Mouse (Mus musculus) CD4-positive, CD25-positive, alpha-beta regulatory T cell, adult 2 months (primary cell): Measurements from ENCODE around the gene Nlrc4.
A peak's percentile ranks its signal among the peaks of the same experiment; 100 is the strongest.

ENCODE experiments used
- DNase-seq: peaks from one replicate; pipeline ENCODE4 v3.0.0-alpha.2; 2012; ENCODE audit warnings: low read depth, low spot score

Nlrc4 gene

DNA sequence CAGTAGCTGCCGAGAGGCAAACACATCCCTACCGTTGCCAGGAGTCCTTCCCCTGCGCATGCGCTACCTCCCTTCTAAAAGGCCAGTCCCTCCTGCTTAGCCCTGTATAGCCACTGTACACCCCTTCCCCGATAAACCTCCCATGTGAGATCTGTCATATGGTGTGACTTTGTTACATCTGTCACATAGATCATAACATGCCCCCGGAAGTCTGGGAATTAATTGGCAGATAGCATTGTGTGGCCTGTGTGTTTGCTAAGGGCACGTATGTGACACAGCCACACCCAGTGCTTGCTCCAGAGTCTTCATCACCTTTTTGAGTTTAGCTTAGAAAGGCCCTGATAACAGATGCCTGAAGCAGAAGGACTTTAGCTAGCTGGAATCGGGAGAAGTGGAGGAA lies 28.9 kb downstream of the Nlrc4 start:
- DNase-seq = no peak

GRCm38 (mm10) chr17:74424401-74425005 lies 34.4 kb downstream of the Nlrc4 start:
- no peak for DNase-seq

DNA sequence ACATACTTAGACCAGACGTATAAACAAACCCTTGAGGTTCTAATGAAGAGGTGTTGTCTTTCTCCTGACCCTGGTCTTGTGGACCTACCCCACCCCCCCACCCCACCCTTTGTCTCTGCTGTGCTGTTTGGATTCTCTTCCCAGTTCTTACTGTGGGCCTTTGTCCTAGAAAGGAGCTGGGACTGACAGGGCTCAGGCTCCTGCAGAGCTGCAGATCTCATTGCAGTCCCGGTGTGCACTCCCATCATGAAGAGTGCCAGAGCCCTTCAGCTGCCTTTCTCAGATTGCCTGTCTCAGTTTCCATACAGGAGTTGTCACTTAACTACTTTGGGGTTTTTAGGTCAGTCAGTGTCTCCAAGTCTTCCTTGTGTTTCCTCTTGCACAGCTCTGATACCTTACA lies 38.3 kb downstream of the Nlrc4 start:
- DNase-seq = no peak

DNA sequence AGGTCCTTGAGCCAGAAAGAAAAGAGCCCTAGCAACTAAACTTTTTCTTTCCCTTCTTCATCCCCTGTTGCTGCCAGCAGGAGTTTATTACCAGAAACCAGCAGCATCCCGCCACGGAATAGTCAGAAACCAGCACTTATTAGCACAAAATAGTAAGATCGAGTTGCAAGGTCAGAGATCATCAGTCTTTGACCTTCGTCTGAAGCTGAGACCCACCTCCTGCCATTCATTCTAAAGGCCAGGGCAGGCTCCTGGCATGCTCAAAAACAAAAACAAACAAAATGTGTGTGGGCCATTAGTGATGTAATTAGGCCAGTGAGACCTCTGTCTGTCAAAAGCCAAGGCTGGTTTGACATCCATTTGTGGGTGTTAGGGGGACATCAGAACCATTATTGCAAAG lies 40.8 kb downstream of the Nlrc4 start:
- DNase-seq = no peak

DNA sequence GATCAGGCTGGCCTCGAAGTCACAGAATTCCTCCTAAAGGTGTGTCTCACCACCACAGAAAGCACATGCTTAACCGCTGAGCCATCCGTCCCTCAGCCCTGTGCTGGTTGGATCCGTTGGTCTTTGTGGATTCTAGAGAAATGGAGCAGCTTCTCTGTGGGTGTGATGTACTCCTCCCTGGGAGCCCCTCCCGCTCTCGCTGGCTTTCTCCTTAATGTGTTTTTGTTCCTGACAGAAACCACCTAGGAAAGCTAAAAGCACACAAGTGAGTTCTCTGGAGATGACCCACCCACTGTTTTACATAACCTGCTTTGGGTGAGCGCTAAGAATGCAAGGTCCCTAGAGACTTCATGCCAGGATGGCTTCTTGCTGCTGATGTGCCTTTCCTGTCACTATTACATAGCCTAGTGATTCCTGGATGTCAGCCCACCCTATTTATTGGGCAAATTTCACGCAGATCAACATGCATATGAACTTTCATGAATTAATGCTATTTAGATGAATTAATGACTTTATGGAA lies 42.0 kb downstream of the Nlrc4 start:
- DNase-seq = no peak

DNA sequence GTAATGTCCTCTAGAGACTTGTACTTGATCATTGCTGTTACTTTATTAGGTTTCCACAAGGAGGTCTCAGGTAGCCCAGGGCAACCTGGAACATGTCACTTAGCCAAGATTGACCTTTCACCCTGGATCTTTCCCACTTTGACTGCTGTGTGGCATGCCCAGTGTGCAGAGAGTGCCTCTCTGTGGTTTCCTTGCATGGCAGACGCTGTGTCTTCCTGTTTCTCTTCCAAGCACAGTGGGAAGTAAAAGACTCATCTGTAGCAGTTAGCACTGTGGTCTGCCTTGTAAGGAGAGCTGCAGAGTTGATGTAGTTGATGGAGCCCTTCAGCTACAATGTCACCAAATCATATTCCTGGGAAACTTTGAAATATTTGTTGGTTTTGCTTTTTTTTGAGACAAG lies 44.3 kb downstream of the Nlrc4 start:
- DNase-seq = no peak

DNA sequence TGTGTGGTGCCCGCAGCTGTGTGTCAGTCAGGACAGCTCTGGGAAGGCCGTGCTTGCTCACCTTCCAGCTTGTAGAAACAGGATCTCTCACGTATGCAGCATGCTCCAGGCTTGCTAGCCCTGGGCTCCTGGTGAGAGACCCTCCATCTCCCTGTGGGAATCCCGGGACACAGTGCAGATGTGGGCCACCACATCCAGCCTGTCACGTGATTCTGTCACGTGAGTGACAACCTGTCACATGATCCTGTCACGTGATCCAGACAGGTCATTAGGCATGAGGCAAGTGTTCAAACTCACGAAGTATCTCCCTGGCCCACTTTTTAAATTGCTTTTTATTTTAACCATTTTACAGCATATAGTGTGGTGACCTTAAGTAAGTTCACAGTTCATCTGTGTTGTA lies 45.6 kb downstream of the Nlrc4 start:
- DNase-seq = no peak

- DNase-seq = peak; percentile 45
These were observed 49.2 kb downstream of the Nlrc4 start for GRCm38 (mm10) chr17:74409722-74410121.

- no peak for DNase-seq
These were observed 52.5 kb downstream of the Nlrc4 start for GRCm38 (mm10) chr17:74406487-74406886.

DNA sequence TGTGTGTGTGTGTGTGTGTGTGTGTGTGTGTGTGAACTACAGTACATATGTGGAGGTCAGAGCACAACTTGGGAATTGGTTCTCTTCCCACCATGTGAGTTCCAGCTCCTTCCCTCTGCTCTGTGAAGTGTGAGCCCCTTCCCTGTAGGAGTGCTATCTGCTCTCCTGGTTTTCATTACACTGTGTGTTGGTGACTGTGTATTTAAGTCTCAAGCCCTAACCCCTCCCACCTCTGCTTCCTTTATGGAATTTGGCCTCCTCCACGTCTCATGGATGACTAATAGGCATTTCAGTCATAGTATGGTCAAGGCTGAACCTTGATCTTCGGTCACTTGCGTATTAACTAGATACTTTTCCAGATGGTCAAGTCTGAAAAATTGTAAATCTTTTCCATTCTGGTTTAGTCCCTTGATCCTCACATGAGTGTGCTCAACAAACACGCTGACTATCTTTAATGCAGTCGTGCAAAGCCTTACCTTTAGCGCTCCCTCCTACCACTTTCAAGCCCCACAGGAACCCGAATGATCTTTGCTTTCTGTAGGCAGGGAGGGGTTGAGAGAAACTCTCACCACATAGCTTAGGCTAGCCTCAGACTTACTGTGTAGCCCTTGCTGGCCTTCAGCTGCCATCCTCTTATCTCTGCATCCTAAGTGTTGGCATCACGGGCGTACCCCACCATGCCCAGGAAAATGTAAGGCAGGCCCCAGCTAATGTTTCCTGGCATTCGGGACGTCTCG lies 56.3 kb downstream of the Nlrc4 start:
- no peak for DNase-seq

DNA sequence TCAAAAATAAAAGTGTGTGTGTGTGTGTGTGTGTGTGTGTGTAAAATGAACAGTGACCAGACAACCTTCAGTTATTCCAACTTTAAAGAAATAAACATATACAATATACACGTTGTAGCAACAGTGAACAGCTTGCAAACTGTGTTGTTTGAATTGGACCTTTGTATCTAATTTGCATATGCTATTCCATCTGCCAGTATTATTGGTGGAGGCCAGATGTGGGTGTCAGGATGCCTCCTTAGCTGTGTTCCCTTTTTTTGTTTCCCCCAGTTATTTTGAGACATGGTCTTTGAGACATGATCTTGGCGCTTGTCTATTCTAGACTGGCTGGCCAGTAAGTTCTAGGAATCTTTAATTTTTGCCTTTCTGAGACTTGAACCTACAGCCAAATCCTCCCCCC lies 61.8 kb downstream of the Nlrc4 start:
- DNase-seq = no peak

- no peak for DNase-seq
These were observed 62.2 kb downstream of the Nlrc4 start for GRCm38 (mm10) chr17:74396766-74397165.

GRCm38 (mm10) chr17:74395383-74396065 lies 63.4 kb downstream of the Nlrc4 start, which contains the start of gene Slc30a6:
Gene Slc30a6, plus strand, starts transcription at chr17:74395608.
- DNase-seq = peak; percentile 98

DNA sequence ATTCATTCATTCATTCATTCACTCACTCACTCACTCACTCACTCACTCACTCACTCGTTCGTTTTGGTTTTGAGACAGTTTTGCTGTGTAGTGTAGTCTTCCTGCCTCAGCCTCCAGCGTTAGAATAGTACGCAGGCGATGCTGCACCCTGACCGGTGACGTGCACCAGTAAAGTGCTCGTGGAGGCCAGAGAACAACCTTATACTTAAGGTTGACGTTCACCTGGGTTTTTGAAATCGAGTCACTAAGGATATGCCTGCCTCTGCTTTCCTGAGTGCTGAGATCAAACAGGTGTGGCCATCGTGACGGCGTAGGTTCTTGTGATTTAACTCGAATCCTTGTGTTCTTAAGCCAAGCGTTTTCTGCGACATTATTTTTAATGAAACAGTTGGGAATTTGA lies 64.1 kb downstream of the Nlrc4 start:
- peak; percentile 52 for DNase-seq

GRCm38 (mm10) chr17:74394381-74394780 lies 64.6 kb downstream of the Nlrc4 start:
- no peak for DNase-seq

DNA sequence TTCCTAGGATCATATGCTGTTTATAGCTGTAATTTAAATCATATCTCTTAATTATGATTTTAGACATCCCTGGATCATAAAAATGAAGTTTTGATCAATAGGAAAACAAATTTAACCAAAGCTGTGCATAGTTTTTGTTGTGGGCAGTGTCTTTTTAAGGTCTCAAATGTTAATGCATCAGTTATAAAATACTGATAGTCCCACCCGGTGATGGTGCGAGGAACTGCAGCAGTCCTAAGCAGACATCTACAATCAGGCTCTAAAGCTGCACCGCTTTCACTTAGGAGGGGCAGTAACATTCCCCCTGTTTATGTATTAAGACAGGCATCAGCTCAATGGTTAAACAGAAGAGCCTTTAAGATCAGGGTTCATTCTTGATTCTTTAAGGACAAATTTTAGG lies 69.1 kb downstream of the Nlrc4 start:
- DNase-seq = peak; percentile 17

GRCm38 (mm10) chr17:74386657-74387056 lies 72.3 kb downstream of the Nlrc4 start:
- DNase-seq = no peak

- no peak for DNase-seq
These were observed 82.0 kb downstream of the Nlrc4 start for GRCm38 (mm10) chr17:74376916-74377315.
